Mouse (Mus musculus): Measurements from ENCODE around the gene Exoc2. TPM values are rescaled to one million over a fixed set of nuclear protein-coding genes. Genes with fewer than 3 reads are reported as not detected.

The Exoc2 gene
- polyA plus RNA-seq, 2 experiments: 7.0 to 13.8 TPM

GRCm38 (mm10) chr13:30781905-30782304, 192.0 kb downstream of the Exoc2 start:
- no peak for ATAC-seq (ENCODE audit: insufficient read depth)

GRCm38 (mm10) chr13:30777678-30778179, 196.2 kb downstream of the Exoc2 start:
- H3K27me3 ChIP-seq (ENCODE audit: control insufficient read depth, insufficient read depth, low read length): no peaks in the 10 kb centered on the region
- 36% methylated on average over 11 of the region's 11 CpGs for WGBS (ENCODE audit: insufficient replicate concordance)
- TF ChIP-seq CTCF (IDR thresholded peaks at IDR 0.05; ENCODE audit: low read depth): no peak
- TF ChIP-seq EP300 (IDR thresholded peaks at IDR 0.05; ENCODE audit: low read depth): no peak

More at GRCm38 (mm10) chr13:30781905-30782304, 192.0 kb downstream of the Exoc2 start:
- Histone ChIP-seq H3K4me3 (ENCODE audit: insufficient read depth in 1 of 2, low read depth in 2 of 2, low read length in 2 of 2) (no peak overlapping the region), H3K27ac (no peak overlapping the region), H3K9me3 (ENCODE audit: control insufficient read depth, low read length) (no peaks in the 10 kb centered on the region), H3K36me3 (replicated peaks; ENCODE audit: control insufficient read depth, insufficient read depth, low read depth) (no peaks in the 10 kb centered on the region), H3K27me3 (ENCODE audit: control insufficient read depth, insufficient read depth, low read length) (no peaks in the 10 kb centered on the region), H3K4me2 (ENCODE audit: low read depth) (no peak overlapping the region), H3K9ac (replicated peaks) (no peak overlapping the region), H3K4me1 (replicated peaks; ENCODE audit: control insufficient read depth in 2 of 2, insufficient read depth in 2 of 2, low read length in 1 of 2) (no peaks in the 10 kb centered on the region)
- 31% methylated on average over 2 of the region's 2 CpGs for WGBS (ENCODE audit: insufficient replicate concordance)
- DNase-seq (ENCODE audit: low read depth in 3 of 3, low spot score in 3 of 3): no peak
- TF ChIP-seq CTCF (IDR thresholded peaks at IDR 0.05; ENCODE audit: low read depth) (no peak), EP300 (IDR thresholded peaks at IDR 0.05; ENCODE audit: low read depth) (no peak)

GRCm38 (mm10) chr13:30776021-30776420, 197.9 kb downstream of the Exoc2 start:
- TF ChIP-seq CTCF (IDR thresholded peaks at IDR 0.05; ENCODE audit: low read depth) (no peak), EP300 (IDR thresholded peaks at IDR 0.05; ENCODE audit: low read depth) (no peak)
- WGBS (ENCODE audit: insufficient replicate concordance): 17% methylated on average over 2 of the region's 2 CpGs
- no peaks in the 10 kb centered on the region for H3K27me3 ChIP-seq (ENCODE audit: control insufficient read depth, insufficient read depth, low read length)

More at GRCm38 (mm10) chr13:30777678-30778179, 196.2 kb downstream of the Exoc2 start:
- Histone ChIP-seq H3K36me3 (replicated peaks; ENCODE audit: control insufficient read depth, insufficient read depth, low read depth) (no peaks in the 10 kb centered on the region), H3K27ac (no peak overlapping the region), H3K9ac (replicated peaks) (no peak overlapping the region), H3K9me3 (ENCODE audit: control insufficient read depth, low read length) (no peaks in the 10 kb centered on the region), H3K4me3 (ENCODE audit: insufficient read depth in 1 of 2, low read depth in 2 of 2, low read length in 2 of 2) (no peak overlapping the region), H3K4me2 (ENCODE audit: low read depth) (no peak overlapping the region), H3K4me1 (replicated peaks; ENCODE audit: control insufficient read depth in 2 of 2, insufficient read depth in 2 of 2, low read length in 1 of 2) (no peaks in the 10 kb centered on the region)
- ATAC-seq (ENCODE audit: insufficient read depth): no peak
- DNase-seq (ENCODE audit: low read depth in 3 of 3, low spot score in 3 of 3): no peak

GRCm38 (mm10) chr13:30767477-30768127, 206.3 kb downstream of the Exoc2 start:
- no peak for TF ChIP-seq CTCF (IDR thresholded peaks at IDR 0.05; ENCODE audit: low read depth)
- no peak for TF ChIP-seq EP300 (IDR thresholded peaks at IDR 0.05; ENCODE audit: low read depth)
- Histone ChIP-seq H3K36me3 (replicated peaks; ENCODE audit: control insufficient read depth, insufficient read depth, low read depth) (no peaks in the 10 kb centered on the region), H3K9ac (replicated peaks) (no peak overlapping the region), H3K27ac (no peak overlapping the region), H3K4me2 (ENCODE audit: low read depth) (no peak overlapping the region), H3K4me3 (ENCODE audit: insufficient read depth in 1 of 2, low read depth in 2 of 2, low read length in 2 of 2) (no peak overlapping the region), H3K27me3 (ENCODE audit: control insufficient read depth, insufficient read depth, low read length) (no peaks in the 10 kb centered on the region), H3K9me3 (ENCODE audit: control insufficient read depth, low read length) (no peaks in the 10 kb centered on the region), H3K4me1 (replicated peaks; ENCODE audit: control insufficient read depth in 2 of 2, insufficient read depth in 2 of 2, low read length in 1 of 2) (peaks cover 0 to 5% of the 10 kb centered on the region in 2 experiments; a peak in 2 of 4 replicates)
- 55% methylated on average over 6 of the region's 6 CpGs for WGBS (ENCODE audit: insufficient replicate concordance)
- DNase-seq (ENCODE audit: low read depth in 3 of 3, low spot score in 3 of 3) (no peak), ATAC-seq (ENCODE audit: insufficient read depth) (no peak)

More at GRCm38 (mm10) chr13:30776021-30776420, 197.9 kb downstream of the Exoc2 start:
- no peak overlapping the region for H3K27ac ChIP-seq
- no peak overlapping the region for H3K4me2 ChIP-seq (ENCODE audit: low read depth)
- no peak overlapping the region for H3K4me3 ChIP-seq (ENCODE audit: insufficient read depth in 1 of 2, low read depth in 2 of 2, low read length in 2 of 2)
- H3K4me1 ChIP-seq (replicated peaks; ENCODE audit: control insufficient read depth in 2 of 2, insufficient read depth in 2 of 2, low read length in 1 of 2): no peaks in the 10 kb centered on the region
- H3K9ac ChIP-seq (replicated peaks): no peak overlapping the region
- ATAC-seq (ENCODE audit: insufficient read depth): no peak
- DNase-seq (ENCODE audit: low read depth in 3 of 3, low spot score in 3 of 3): no peak
- H3K36me3 ChIP-seq (replicated peaks; ENCODE audit: control insufficient read depth, insufficient read depth, low read depth): no peaks in the 10 kb centered on the region
- H3K9me3 ChIP-seq (ENCODE audit: control insufficient read depth, low read length): no peaks in the 10 kb centered on the region

GRCm38 (mm10) chr13:30766636-30767476, 207.0 kb downstream of the Exoc2 start:
- TF ChIP-seq CTCF (IDR thresholded peaks at IDR 0.05; ENCODE audit: low read depth): no peak
- TF ChIP-seq EP300 (IDR thresholded peaks at IDR 0.05; ENCODE audit: low read depth): no peak
- Histone ChIP-seq H3K27ac (no peak overlapping the region), H3K4me3 (ENCODE audit: insufficient read depth in 1 of 2, low read depth in 2 of 2, low read length in 2 of 2) (no peak overlapping the region), H3K36me3 (replicated peaks; ENCODE audit: control insufficient read depth, insufficient read depth, low read depth) (no peaks in the 10 kb centered on the region), H3K4me1 (replicated peaks; ENCODE audit: control insufficient read depth in 2 of 2, insufficient read depth in 2 of 2, low read length in 1 of 2) (peaks cover 0 to 5% of the 10 kb centered on the region in 2 experiments; a peak in 2 of 4 replicates), H3K9me3 (ENCODE audit: control insufficient read depth, low read length) (no peaks in the 10 kb centered on the region), H3K4me2 (ENCODE audit: low read depth) (no peak overlapping the region), H3K27me3 (ENCODE audit: control insufficient read depth, insufficient read depth, low read length) (no peaks in the 10 kb centered on the region), H3K9ac (replicated peaks) (no peak overlapping the region)
- DNase-seq (ENCODE audit: low read depth in 3 of 3, low spot score in 3 of 3): no peak
- WGBS (ENCODE audit: insufficient replicate concordance): 35% methylated on average over 5 of the region's 5 CpGs
- ATAC-seq (ENCODE audit: insufficient read depth): no peak
